Mouse (Mus musculus) layer of hippocampus, adult 2 months (tissue): ENCODE data around the gene Gpr12. TPM values are rescaled to one million over a fixed set of nuclear protein-coding genes. Genes with fewer than 3 reads are reported as not detected.

Experiments
- DNase-seq, 2 experiments: peaks; one replicate each; pipeline ENCODE4 v3.0.0; 2022; ENCODE audit warnings: low spot score in 2 of 2
- H3K27ac ChIP-seq: fragments of 200-600 bp; 2 replicates; pipeline ENCODE4 v1.8.1; 2022
- H3K4me3 ChIP-seq: fragments of 200-600 bp; 2 replicates; pipeline ENCODE4 v1.8.1; 2022; ENCODE audit warnings: mild to moderate bottlenecking
- CTCF ChIP-seq: fragments of 200-600 bp; conservative IDR thresholded peaks from 2 replicates; pipeline ENCODE4 v1.8.1; 2022; ENCODE audit warnings: antibody characterized with exemption, mild to moderate bottlenecking, moderate library complexity
- long read RNA-seq, 2 experiments: library from polyadenylated mRNA; stranded (forward); transcript quantifications; one replicate each; pipeline ENCODE4 v2.0.0; 2021; ENCODE audit warnings: borderline mapping rate in 2 of 2
- total RNA-seq, 2 experiments: library from RNA; stranded (reverse); gene quantifications; 2 replicates each; pipeline ENCODE4 v1.2.3; 2021

Gene Gpr12
- 10 to 100 TPM; 37.1 to 45.2 TPM for total RNA-seq
- long read RNA-seq, experiment 1, transcript Gpr12-202 (1 exons, 2,007 nt): major isoform, 13 of 39 reads
- long read RNA-seq, experiment 1, partial matches to known transcripts: 0 of 39 reads
- long read RNA-seq, experiment 1, other reads (novel, unspliced or antisense): 18 of 39 reads
- long read RNA-seq, experiment 2, transcript Gpr12-202 (1 exons, 2,007 nt): major isoform, 10 of 37 reads
- long read RNA-seq, experiment 2, partial matches to known transcripts: 0 of 37 reads
- long read RNA-seq, experiment 2, other reads (novel, unspliced or antisense): 20 of 37 reads

GRCm38 (mm10) chr5:146584478-146585306, at the start of gene Gpr12:
Gene Gpr12 (minus strand): TSS chr5:146585239.
- DNase-seq: peak in 1 of 2 experiments; percentile 47
- TF ChIP-seq CTCF: no peak
- Histone ChIP-seq H3K4me3 (peak within 1 kb of the TSS; percentile 78), H3K27ac (peak within 1 kb of the TSS; percentile 97)

DNA sequence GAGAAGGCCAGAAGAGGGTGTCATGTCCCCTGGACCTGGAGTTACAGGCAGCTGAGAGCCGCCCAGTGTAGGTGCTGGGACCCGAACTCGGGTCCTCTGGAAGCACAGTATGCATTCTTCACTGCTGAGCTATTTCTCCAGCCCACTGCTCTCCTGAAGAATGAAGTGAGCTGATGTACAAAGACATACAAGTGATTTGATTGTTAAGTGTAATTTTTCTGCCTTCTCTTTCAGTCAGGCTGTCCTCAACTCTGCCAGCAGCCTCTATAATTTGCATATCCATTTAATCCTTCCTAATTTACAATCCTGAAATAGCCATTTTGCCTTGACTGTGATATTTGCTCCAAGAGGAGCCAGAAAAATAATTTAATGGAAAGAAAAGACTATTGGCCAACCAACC, 46.6 kb upstream of the Gpr12 start:
- Histone ChIP-seq H3K4me3 (no peak overlapping the region), H3K27ac (peak overlapping the region; percentile 77; the same call in 1 of the 2 replicates)
- no peak for TF ChIP-seq CTCF
- no peak for DNase-seq

DNA sequence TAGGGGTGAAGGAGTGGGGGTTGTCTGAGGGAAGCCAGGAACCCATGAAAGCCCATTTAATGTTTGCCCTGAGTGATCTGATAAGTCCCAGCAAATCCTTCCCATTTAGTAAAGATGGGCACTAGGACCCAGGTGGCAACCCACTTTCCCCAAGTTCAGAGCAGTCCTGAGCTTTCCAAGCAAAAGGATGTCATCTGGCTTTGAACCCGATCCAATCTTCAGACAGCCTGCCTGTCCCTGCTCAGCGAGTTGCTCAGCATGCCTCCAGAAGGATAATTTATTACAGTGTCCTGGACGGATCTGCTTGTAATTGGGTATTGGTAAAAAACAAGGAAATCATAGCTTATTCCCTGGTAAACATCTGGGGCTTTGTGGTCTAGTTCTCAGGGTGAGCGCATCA, 45.9 kb upstream of the Gpr12 start:
- TF ChIP-seq CTCF: no peak
- Histone ChIP-seq H3K27ac (peak overlapping the region; percentile 77), H3K4me3 (no peak overlapping the region)
- DNase-seq: peak; percentile 52 to 56

GRCm38 (mm10) chr5:146629636-146630035, 44.6 kb upstream of the Gpr12 start:
- peak in 1 of 2 experiments; percentile 49 for DNase-seq
- Histone ChIP-seq H3K4me3 (no peak overlapping the region), H3K27ac (peak overlapping the region; percentile 86)
- TF ChIP-seq CTCF: peak; percentile 71

- H3K4me3 ChIP-seq: no peak overlapping the region
- peak overlapping the region; percentile 86 for H3K27ac ChIP-seq
- no peak for DNase-seq
- no peak for TF ChIP-seq CTCF
Measured at GRCm38 (mm10) chr5:146628804-146629203, 43.8 kb upstream of the Gpr12 start.

DNA sequence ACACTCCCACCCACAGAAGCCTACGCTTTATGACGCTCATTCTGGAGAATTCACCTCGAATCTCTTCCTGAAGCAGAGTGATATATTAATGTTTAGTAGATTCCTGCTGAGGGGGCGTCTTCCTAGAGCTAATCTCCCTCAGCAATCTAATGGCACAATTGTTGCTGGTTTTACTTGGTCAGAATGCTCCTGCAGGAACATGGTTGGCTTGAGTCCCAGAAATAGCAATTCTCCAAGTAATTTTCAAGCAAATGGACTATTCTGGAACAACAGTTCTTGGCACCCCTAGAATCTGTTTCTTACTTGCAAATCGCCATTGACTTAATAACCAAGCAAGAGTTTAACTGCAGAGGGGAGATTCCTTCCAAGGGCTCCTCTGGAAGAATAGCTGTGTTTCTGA, 42.9 kb upstream of the Gpr12 start:
- no peak for TF ChIP-seq CTCF
- Histone ChIP-seq H3K27ac (peak overlapping the region; percentile 86), H3K4me3 (no peak overlapping the region)
- no peak for DNase-seq

DNA sequence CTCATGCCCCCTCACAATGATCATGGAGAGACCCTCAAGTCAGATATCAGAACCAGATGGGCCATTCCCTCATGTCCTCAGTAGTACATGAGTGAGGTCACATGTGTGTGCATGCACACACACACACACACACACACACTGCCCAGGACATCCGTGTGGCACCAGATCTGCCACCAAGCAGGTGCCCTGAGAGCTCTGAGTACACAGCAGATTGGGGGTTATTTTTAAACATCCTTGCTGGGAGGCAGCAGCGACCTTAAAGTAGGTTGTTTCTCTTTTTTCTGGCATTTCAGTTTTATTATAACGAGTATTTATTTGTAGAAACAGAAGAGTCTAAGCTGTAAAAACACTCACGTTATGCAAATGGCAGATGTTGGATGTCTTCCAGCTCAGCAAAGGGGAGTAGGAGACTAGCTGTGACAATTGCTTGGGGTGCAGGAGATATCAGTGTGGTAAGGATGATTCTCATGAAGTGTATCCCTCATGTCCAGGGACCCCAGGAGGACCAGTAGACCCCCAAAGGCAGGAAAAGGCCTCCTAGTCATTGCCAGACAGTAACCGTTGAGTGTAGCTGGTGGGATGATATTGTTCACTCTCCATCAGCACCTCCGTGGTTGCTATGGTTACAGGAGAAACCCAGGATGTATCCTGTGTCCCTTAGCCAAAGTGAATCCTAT, 40.7 kb upstream of the Gpr12 start:
- TF ChIP-seq CTCF: no peak
- H3K27ac ChIP-seq: peak overlapping the region; percentile 86
- H3K4me3 ChIP-seq: no peak overlapping the region
- DNase-seq: peak; percentile 51 to 68

GRCm38 (mm10) chr5:146611830-146612229, 26.8 kb upstream of the Gpr12 start:
- no peak for DNase-seq
- no peak overlapping the region for H3K4me3 ChIP-seq
- no peak overlapping the region for H3K27ac ChIP-seq
- TF ChIP-seq CTCF: no peak

DNA sequence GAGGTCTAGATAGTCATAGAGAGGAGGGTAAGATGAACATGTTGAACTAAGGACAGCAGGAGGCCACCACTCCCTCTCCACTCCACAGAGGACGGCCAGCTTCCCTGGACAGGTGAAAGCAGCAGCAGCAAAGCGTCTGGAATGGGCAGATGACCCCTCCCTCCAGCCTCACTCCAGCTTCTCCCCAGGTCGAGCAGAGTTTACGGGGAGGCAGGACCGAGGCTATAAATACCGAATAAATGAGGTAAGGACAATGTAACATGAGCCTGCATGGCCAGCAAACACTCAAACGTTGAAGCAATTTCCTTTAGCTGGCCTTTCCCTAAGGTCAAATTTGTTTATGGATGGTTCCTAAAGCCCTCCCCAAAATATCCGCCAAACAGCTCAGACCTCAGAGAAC, 26.0 kb upstream of the Gpr12 start:
- no peak for TF ChIP-seq CTCF
- Histone ChIP-seq H3K27ac (no peak overlapping the region), H3K4me3 (no peak overlapping the region)
- no peak for DNase-seq

- DNase-seq: no peak
- H3K4me3 ChIP-seq: no peak overlapping the region
- no peak for TF ChIP-seq CTCF
Measured at GRCm38 (mm10) chr5:146609646-146610045, 24.6 kb upstream of the Gpr12 start.

DNA sequence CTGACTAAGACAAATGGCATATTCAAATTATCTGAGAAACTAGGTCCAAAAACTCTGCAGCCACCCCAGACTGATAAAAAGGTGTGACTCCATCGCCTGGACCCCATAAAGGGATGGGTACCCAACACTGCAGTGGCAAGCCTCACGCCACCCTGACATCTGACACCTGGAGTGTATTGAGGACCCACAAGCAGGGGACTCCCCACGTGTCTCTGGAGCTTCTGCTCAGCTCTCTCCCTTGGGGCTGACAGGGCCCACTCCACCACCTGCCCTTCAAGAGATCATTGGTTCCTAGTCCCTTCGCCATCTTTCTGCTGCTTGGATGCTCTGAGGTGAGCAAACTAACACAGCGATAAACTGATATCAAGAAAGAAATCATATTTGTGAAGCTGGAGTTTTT, 22.8 kb upstream of the Gpr12 start:
- TF ChIP-seq CTCF: no peak
- Histone ChIP-seq H3K27ac (no peak overlapping the region), H3K4me3 (no peak overlapping the region)
- DNase-seq: no peak

More at GRCm38 (mm10) chr5:146609646-146610045, 24.6 kb upstream of the Gpr12 start:
- H3K27ac ChIP-seq: no peak overlapping the region

GRCm38 (mm10) chr5:146606895-146607294, 21.9 kb upstream of the Gpr12 start:
- no peak for DNase-seq
- TF ChIP-seq CTCF: no peak

GRCm38 (mm10) chr5:146606221-146606620, 21.2 kb upstream of the Gpr12 start:
- no peak for TF ChIP-seq CTCF
- no peak overlapping the region for H3K27ac ChIP-seq
- DNase-seq: no peak
- no peak overlapping the region for H3K4me3 ChIP-seq

More at GRCm38 (mm10) chr5:146606895-146607294, 21.9 kb upstream of the Gpr12 start:
- no peak overlapping the region for H3K4me3 ChIP-seq
- no peak overlapping the region for H3K27ac ChIP-seq
